Mouse (Mus musculus) heart, postnatal 0 days (tissue): Measurements from ENCODE around the gene Lgals7.

ENCODE experiments used
- CTCF ChIP-seq: IDR thresholded peaks from 2 replicates; pipeline ENCODE4 v1.5.1; 2016; ENCODE audit warnings: antibody characterized with exemption, control low read depth, low read depth
- EP300 ChIP-seq: IDR thresholded peaks from 2 replicates; pipeline ENCODE4 v1.6.1; 2016; ENCODE audit warnings: antibody characterized with exemption, low read depth

- TF ChIP-seq CTCF, result no peak
- no peak for TF ChIP-seq EP300
Measured at GRCm38 (mm10) chr7:28870901-28871664, 7.4 kb downstream of the Lgals7 start.
